Mouse (Mus musculus) hindbrain, embryonic 16.5 days (tissue): ENCODE measurements around the gene Twf2. TPM values are rescaled to one million over a fixed set of nuclear protein-coding genes. Genes with fewer than 3 reads are reported as not detected.

ENCODE experiments used
- ATAC-seq: fragments of 200-750 bp; cut with Nextera tagmentation; 2 replicates; pipeline ENCODE4 v1.8.0; 2017; ENCODE audit warnings: moderate TSS enrichment, moderate library complexity
- H3K27ac ChIP-seq: fragments of 300-500 bp; sonication (generic); 2 replicates; pipeline ENCODE4 v1.5.1; 2014; ENCODE audit warnings: low read depth, mild to moderate bottlenecking, control low read depth, low read length, moderate library complexity
- H3K27me3 ChIP-seq: fragments of 300-500 bp; sonication (generic); replicated peaks from 2 replicates; pipeline ENCODE4 v1.6.1; 2014; ENCODE audit warnings: low read length; ENCODE audit not compliant: control insufficient read depth, insufficient read depth
- H3K36me3 ChIP-seq: fragments of 300-500 bp; sonication (generic); 2 replicates; pipeline ENCODE4 v1.6.1; 2014; ENCODE audit warnings: mild to moderate bottlenecking, low read length, moderate library complexity, mixed read lengths; ENCODE audit not compliant: control insufficient read depth, insufficient read depth
- H3K4me1 ChIP-seq: fragments of 300-500 bp; sonication (generic); 2 replicates; pipeline ENCODE4 v1.6.1; 2014; ENCODE audit warnings: low read depth, low read length; ENCODE audit not compliant: control insufficient read depth, insufficient read depth
- H3K4me2 ChIP-seq: fragments of 300-500 bp; sonication (generic); 2 replicates; pipeline ENCODE4 v1.6.1; 2014; ENCODE audit warnings: mild to moderate bottlenecking, low read length, control low read depth, moderate library complexity
- H3K4me3 ChIP-seq: fragments of 300-500 bp; sonication (generic); 2 replicates; pipeline ENCODE4 v1.5.1; 2014; ENCODE audit warnings: mild to moderate bottlenecking, low read length, control low read depth, moderate library complexity
- H3K9ac ChIP-seq: fragments of 300-500 bp; sonication (generic); 2 replicates; pipeline ENCODE4 v1.6.1; 2014; ENCODE audit warnings: low read depth, mild to moderate bottlenecking, control low read depth, low read length, moderate library complexity
- H3K9me3 ChIP-seq: fragments of 300-500 bp; sonication (generic); 2 replicates; pipeline ENCODE4 v1.6.1; 2014; ENCODE audit warnings: mild to moderate bottlenecking, low read length, moderate library complexity; ENCODE audit not compliant: control insufficient read depth
- WGBS: fragments of 180-500 bp; shearing (Covaris S2); extraction: QIAGEN DNeasy Blood & Tissue Kit; methylation state at CpG from one replicate; pipeline ENCODE4 v1.1.7; 2014; 5-methylcytosine and 5-hydroxymethylcytosine counted together
- polyA plus RNA-seq: library from polyadenylated mRNA; unstranded; fragments of >200 nt; fragmentation: Nextera tagmentation; extraction: Ambion mirVana; gene quantifications from 2 replicates; pipeline ENCODE4 v1.2.1, GENCODE M21; 2015

Gene Twf2
- polyA plus RNA-seq, 1 experiment from 2014 or later, result 50.3 TPM

GRCm38 (mm10) chr9:106203990-106204851 is 1.3 kb downstream of the Twf2 start:
- peak overlapping the region; percentile 79 for H3K9ac ChIP-seq
- H3K27ac ChIP-seq, result 0 out of 2 replicates have a peak overlapping the region, but pooled peaks have one; percentile 2
- peak overlapping the region; percentile 72 for H3K4me3 ChIP-seq
- 76% methylated on average over 7 of the region's 7 CpGs for WGBS
- H3K4me1 ChIP-seq, result peaks cover 27% of the 10 kb centered on the region
- peak overlapping the region; percentile 62 for H3K4me2 ChIP-seq
- no peaks in the 10 kb centered on the region for H3K9me3 ChIP-seq
- ATAC-seq, result no peak
- no peaks in the 10 kb centered on the region for H3K27me3 ChIP-seq
- 0 out of 2 replicates have a peak, but pooled peaks cover 3% of the 10 kb centered on the region for H3K36me3 ChIP-seq

GRCm38 (mm10) chr9:106205713-106206290 is 2.9 kb downstream of the Twf2 start:
- Histone ChIP-seq H3K36me3 (0 out of 2 replicates have a peak, but pooled peaks cover 3% of the 10 kb centered on the region), H3K4me2 (no peak overlapping the region), H3K27ac (no peak overlapping the region), H3K9ac (no peak overlapping the region), H3K9me3 (no peaks in the 10 kb centered on the region), H3K4me3 (no peak overlapping the region), H3K4me1 (peaks cover 22% of the 10 kb centered on the region), H3K27me3 (no peaks in the 10 kb centered on the region)
- WGBS, result 84% methylated on average over 7 of the region's 7 CpGs
- ATAC-seq, result no peak

- ATAC-seq, result no peak
- H3K36me3 ChIP-seq, result 0 out of 2 replicates have a peak, but pooled peaks cover 3% of the 10 kb centered on the region
- no peaks in the 10 kb centered on the region for H3K27me3 ChIP-seq
- no peak overlapping the region for H3K27ac ChIP-seq
- no peaks in the 10 kb centered on the region for H3K9me3 ChIP-seq
- H3K4me2 ChIP-seq, result no peak overlapping the region
- peaks cover 24% of the 10 kb centered on the region for H3K4me1 ChIP-seq
- H3K4me3 ChIP-seq, result no peak overlapping the region
- no peak overlapping the region for H3K9ac ChIP-seq
- WGBS, result 96% methylated on average over 2 of the region's 2 CpGs
These were observed 3.6 kb downstream of the Twf2 start for GRCm38 (mm10) chr9:106206515-106206914.

GRCm38 (mm10) chr9:106208181-106208580 is 5.3 kb downstream of the Twf2 start:
- Histone ChIP-seq H3K9ac (no peak overlapping the region), H3K4me2 (no peak overlapping the region), H3K27me3 (no peaks in the 10 kb centered on the region), H3K27ac (no peak overlapping the region), H3K4me3 (no peak overlapping the region), H3K9me3 (no peaks in the 10 kb centered on the region), H3K36me3 (peaks cover 9% of the 10 kb centered on the region; the same call in 1 of the 2 replicates), H3K4me1 (peaks cover 25% of the 10 kb centered on the region)
- 87% methylated on average over 5 of the region's 5 CpGs for WGBS
- ATAC-seq, result no peak

- H3K27me3 ChIP-seq, result no peaks in the 10 kb centered on the region
- H3K4me2 ChIP-seq, result no peak overlapping the region
- H3K36me3 ChIP-seq, result peaks cover 24% of the 10 kb centered on the region
- H3K9ac ChIP-seq, result no peak overlapping the region
- no peaks in the 10 kb centered on the region for H3K9me3 ChIP-seq
- 88% methylated on average over 4 of the region's 4 CpGs for WGBS
- no peak for ATAC-seq
- no peak overlapping the region for H3K27ac ChIP-seq
- no peak overlapping the region for H3K4me3 ChIP-seq
- peaks cover 10% of the 10 kb centered on the region for H3K4me1 ChIP-seq
These were observed 7.0 kb downstream of the Twf2 start for GRCm38 (mm10) chr9:106209954-106210353.

GRCm38 (mm10) chr9:106210853-106211609 is 8.1 kb downstream of the Twf2 start:
- peaks cover 28% of the 10 kb centered on the region for H3K36me3 ChIP-seq
- no peak overlapping the region; the same call in 1 of the 2 replicates for H3K27ac ChIP-seq
- H3K9me3 ChIP-seq, result no peaks in the 10 kb centered on the region
- H3K4me2 ChIP-seq, result peak overlapping the region; percentile 56
- 35% methylated on average over 9 of the region's 9 CpGs for WGBS
- peak overlapping the region; percentile 29; the same call in 1 of the 2 replicates for H3K4me3 ChIP-seq
- peak overlapping the region; percentile 57 for H3K9ac ChIP-seq
- H3K4me1 ChIP-seq, result peaks cover 9% of the 10 kb centered on the region
- no peak for ATAC-seq
- H3K27me3 ChIP-seq, result no peaks in the 10 kb centered on the region

- peak overlapping the region; percentile 51 for H3K27ac ChIP-seq
- peak overlapping the region; percentile 57 for H3K9ac ChIP-seq
- peak overlapping the region; percentile 29 for H3K4me3 ChIP-seq
- peak; percentile 86 for ATAC-seq
- H3K4me2 ChIP-seq, result peak overlapping the region; percentile 56
- no peaks in the 10 kb centered on the region for H3K27me3 ChIP-seq
- WGBS, result 15% methylated on average over 37 of the region's 37 CpGs
- peaks cover 8% of the 10 kb centered on the region for H3K4me1 ChIP-seq
- peaks cover 28% of the 10 kb centered on the region for H3K36me3 ChIP-seq
- H3K9me3 ChIP-seq, result no peaks in the 10 kb centered on the region
These were observed 9.0 kb downstream of the Twf2 start for GRCm38 (mm10) chr9:106211680-106212593.

- peaks cover 28% of the 10 kb centered on the region for H3K36me3 ChIP-seq
- H3K4me1 ChIP-seq, result peaks cover 7% of the 10 kb centered on the region
- no peak overlapping the region for H3K27ac ChIP-seq
- H3K9ac ChIP-seq, result no peak overlapping the region
- no peak for ATAC-seq
- no peak overlapping the region for H3K4me3 ChIP-seq
- H3K9me3 ChIP-seq, result no peaks in the 10 kb centered on the region
- 86% methylated on average over 12 of the region's 12 CpGs for WGBS
- no peak overlapping the region for H3K4me2 ChIP-seq
- H3K27me3 ChIP-seq, result no peaks in the 10 kb centered on the region
These were observed 9.7 kb downstream of the Twf2 start for GRCm38 (mm10) chr9:106212594-106212981.
